Mouse (Mus musculus) G1E (cell line): ENCODE results near the gene Tsc1. TPM values are rescaled to one million over a fixed set of nuclear protein-coding genes. Genes with fewer than 3 reads are reported as not detected.
A peak's percentile ranks its signal among the peaks of the same experiment; 100 is the strongest.

Experiments used
- ATAC-seq: 2 replicates; pipeline ENCODE4 v1.8.0; 2016; ENCODE audit warnings: mild to moderate bottlenecking; ENCODE audit not compliant: insufficient number of reproducible peaks, poor library complexity, low FRiP score, severe bottlenecking; ENCODE audit errors: extremely low read depth
- DNase-seq: peaks from one replicate; pipeline ENCODE4 v3.0.0; 2012; ENCODE audit warnings: low spot score
- H3K27me3 ChIP-seq: 2 replicates; pipeline ENCODE4 v1.6.1; 2012; ENCODE audit warnings: mild to moderate bottlenecking, low read length, inconsistent platforms; ENCODE audit not compliant: insufficient read depth
- H3K36me3 ChIP-seq: replicated peaks from 2 replicates; pipeline ENCODE3; 2012; ENCODE audit warnings: mild to moderate bottlenecking, inconsistent platforms
- H3K4me1 ChIP-seq: 2 replicates; pipeline ENCODE4 v1.6.1; 2012; ENCODE audit warnings: low read depth, low read length, inconsistent platforms, mixed read lengths; ENCODE audit not compliant: insufficient read depth
- H3K4me3 ChIP-seq: 2 replicates; pipeline ENCODE4 v1.5.1; 2012; ENCODE audit warnings: low read depth, mild to moderate bottlenecking, inconsistent platforms, low read length, moderate library complexity, mixed read lengths
- H3K9me3 ChIP-seq: replicated peaks from 2 replicates; pipeline ENCODE4 v1.6.1; 2012; ENCODE audit warnings: inconsistent platforms
- CTCF ChIP-seq: IDR thresholded peaks from 2 replicates; pipeline ENCODE4 v1.5.1; 2012; ENCODE audit warnings: low read depth, low read length, inconsistent platforms, mixed read lengths
- GATA1 ChIP-seq: IDR thresholded peaks from 2 replicates; pipeline ENCODE4 v1.6.1; 2012; ENCODE audit warnings: borderline replicate concordance, low read length, inconsistent platforms, mixed read lengths
- GATA2 ChIP-seq: IDR thresholded peaks from 2 replicates; pipeline ENCODE4 v1.6.1; 2012; ENCODE audit warnings: low read depth, low read length, inconsistent platforms, borderline replicate concordance
- POLR2AphosphoS5 ChIP-seq: IDR thresholded peaks from 2 replicates; pipeline ENCODE4 v1.6.1; 2012; ENCODE audit warnings: low read depth, low read length, inconsistent platforms; ENCODE audit not compliant: insufficient replicate concordance
- TAL1 ChIP-seq: conservative IDR thresholded peaks from 2 replicates; pipeline ENCODE4 v1.6.1; 2012; ENCODE audit warnings: low read depth, low read length, inconsistent platforms, mixed read lengths
- polyA plus RNA-seq: library from polyadenylated mRNA; stranded (reverse); fragments of >175 nt; gene quantifications from 2 replicates; pipeline ENCODE4 v1.2.3, GENCODE M21; 2012
- total RNA-seq, 2 experiments: library from RNA; stranded (forward) in 1 of 2; stranded (reverse) in 1 of 2; fragments of 200-1000 nt in 1 of 2; fragments of >200 nt in 1 of 2; fragmentation: Nextera tagmentation in 1 of 2; gene quantifications; 2 replicates each; pipeline ENCODE4 v1.2.3; 2014 to 2017

Tsc1 gene
- total and polyA plus RNA-seq, 3 experiments = 5.8 to 35.7 (median 26.6) TPM

DNA sequence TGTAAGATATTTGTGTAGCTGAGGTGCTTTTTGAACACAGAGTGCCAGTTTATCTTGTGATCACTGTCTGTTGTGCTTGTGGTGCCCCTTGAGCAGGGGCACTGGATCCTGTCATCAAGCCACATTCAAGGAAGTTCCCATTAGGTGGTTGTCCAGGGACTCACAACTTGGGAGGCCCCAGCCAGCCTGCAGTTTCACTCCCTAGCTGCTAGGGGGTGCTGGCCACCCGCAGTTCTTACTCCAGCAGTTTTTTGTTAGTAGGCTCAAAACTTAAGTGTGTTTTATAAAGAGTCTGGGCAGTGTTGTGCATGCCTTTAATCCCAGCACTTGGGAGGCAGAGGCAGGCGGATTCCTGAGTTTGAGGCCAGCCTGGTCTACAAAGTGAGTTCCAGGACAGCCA lies 13.3 kb downstream of the Tsc1 start:
- ATAC-seq (no peak), DNase-seq (peak; percentile 15)
- Histone ChIP-seq H3K9me3 (no peaks in the 10 kb centered on the region), H3K4me3 (no peak overlapping the region), H3K4me1 (peaks cover 11% of the 10 kb centered on the region; the same call in 1 of the 2 replicates), H3K27me3 (no peaks in the 10 kb centered on the region), H3K36me3 (peaks cover 63% of the 10 kb centered on the region)
- TF ChIP-seq GATA2 (no peak), CTCF (peak; percentile 61)

GRCm38 (mm10) chr2:28656216-28656615 lies 15.2 kb downstream of the Tsc1 start:
- peaks cover 11% of the 10 kb centered on the region; the same call in 1 of the 2 replicates for H3K4me1 ChIP-seq
- H3K9me3 ChIP-seq = no peaks in the 10 kb centered on the region
- no peak for ATAC-seq
- no peak for DNase-seq
- TF ChIP-seq TAL1 (no peak), CTCF (no peak)
- no peak overlapping the region for H3K4me3 ChIP-seq
- peaks cover 76% of the 10 kb centered on the region for H3K36me3 ChIP-seq
- no peaks in the 10 kb centered on the region for H3K27me3 ChIP-seq

DNA sequence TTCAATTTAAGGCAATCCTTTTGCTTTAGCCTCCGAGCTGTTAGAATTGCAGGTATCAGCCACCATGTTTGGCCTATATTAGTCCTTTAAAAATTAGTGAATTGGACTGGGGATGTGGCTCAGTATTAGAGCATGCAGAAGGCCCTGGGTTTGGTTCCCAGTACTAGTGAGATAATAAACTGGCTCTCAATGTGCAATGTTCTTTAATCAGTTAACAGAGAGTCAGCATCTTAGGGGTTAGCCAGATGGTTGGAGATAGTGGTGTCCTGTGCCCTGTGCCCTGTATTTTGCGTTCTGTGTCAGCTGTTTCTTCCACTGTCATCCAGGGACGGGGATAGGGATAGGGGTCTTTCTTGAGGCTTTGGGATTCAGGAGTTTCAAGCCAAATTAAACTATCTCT lies 21.9 kb downstream of the Tsc1 start:
- no peak for DNase-seq
- Histone ChIP-seq H3K27me3 (no peaks in the 10 kb centered on the region), H3K4me3 (no peak overlapping the region), H3K9me3 (no peaks in the 10 kb centered on the region), H3K36me3 (peaks cover 97% of the 10 kb centered on the region), H3K4me1 (no peaks in the 10 kb centered on the region)
- TF ChIP-seq TAL1 (no peak), POLR2AphosphoS5 (no peak), CTCF (no peak), GATA2 (no peak), GATA1 (no peak)
- no peak for ATAC-seq

DNA sequence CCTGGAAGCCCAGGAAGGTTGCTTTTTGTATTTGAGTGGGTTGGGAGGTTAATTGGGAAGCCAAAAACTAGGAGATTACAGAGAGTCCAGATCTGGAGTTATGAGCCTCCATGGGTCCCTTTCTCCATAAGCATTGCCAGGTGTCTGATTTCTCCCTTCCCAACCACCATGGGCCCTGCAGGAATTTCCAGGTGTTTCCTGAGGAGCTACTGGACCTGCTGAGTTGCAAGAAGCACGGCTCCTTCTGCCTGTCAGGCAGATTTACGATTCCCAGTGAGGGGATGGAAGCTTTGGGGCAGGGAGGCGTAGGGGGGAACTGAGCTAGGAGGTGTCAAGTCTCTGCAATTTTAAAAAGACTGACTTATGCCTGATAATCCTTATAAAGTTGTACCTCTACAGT lies 24.8 kb downstream of the Tsc1 start:
- H3K36me3 ChIP-seq = peaks cover 99% of the 10 kb centered on the region
- no peaks in the 10 kb centered on the region for H3K9me3 ChIP-seq
- ATAC-seq (no peak), DNase-seq (no peak)
- no peak overlapping the region for H3K4me3 ChIP-seq
- no peaks in the 10 kb centered on the region for H3K4me1 ChIP-seq
- H3K27me3 ChIP-seq = no peaks in the 10 kb centered on the region
- no peak for TF ChIP-seq TAL1
- TF ChIP-seq POLR2AphosphoS5 = no peak
- TF ChIP-seq GATA2 = no peak
- no peak for TF ChIP-seq CTCF
- no peak for TF ChIP-seq GATA1

- DNase-seq = no peak
- TF ChIP-seq GATA2 (no peak), CTCF (no peak), POLR2AphosphoS5 (no peak), TAL1 (no peak), GATA1 (no peak)
- Histone ChIP-seq H3K27me3 (no peaks in the 10 kb centered on the region), H3K4me1 (no peaks in the 10 kb centered on the region), H3K4me3 (no peak overlapping the region), H3K9me3 (no peaks in the 10 kb centered on the region), H3K36me3 (peaks cover 97% of the 10 kb centered on the region)
- ATAC-seq = no peak
Measured at GRCm38 (mm10) chr2:28671438-28671837, 30.4 kb downstream of the Tsc1 start.

DNA sequence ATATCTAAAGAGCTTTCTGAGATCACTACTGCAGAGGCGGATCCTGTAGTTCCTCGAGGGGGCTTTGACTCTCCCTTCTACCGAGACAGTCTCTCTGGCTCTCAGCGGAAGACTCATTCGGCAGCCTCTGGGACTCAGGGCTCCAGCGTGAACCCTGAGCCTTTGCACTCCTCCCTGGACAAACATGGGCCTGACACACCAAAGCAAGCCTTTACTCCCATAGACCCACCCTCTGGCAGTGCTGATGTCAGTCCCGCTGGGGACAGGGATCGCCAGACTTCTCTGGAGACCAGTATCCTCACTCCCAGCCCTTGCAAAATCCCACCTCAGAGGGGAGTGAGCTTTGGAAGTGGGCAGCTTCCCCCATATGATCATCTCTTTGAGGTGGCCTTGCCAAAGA lies 35.0 kb downstream of the Tsc1 start:
- Histone ChIP-seq H3K27me3 (no peaks in the 10 kb centered on the region), H3K36me3 (peaks cover 93% of the 10 kb centered on the region), H3K4me3 (no peak overlapping the region), H3K4me1 (no peaks in the 10 kb centered on the region), H3K9me3 (no peaks in the 10 kb centered on the region)
- ATAC-seq = no peak
- TF ChIP-seq GATA2 (no peak), POLR2AphosphoS5 (no peak), CTCF (no peak), TAL1 (no peak), GATA1 (no peak)
- no peak for DNase-seq

DNA sequence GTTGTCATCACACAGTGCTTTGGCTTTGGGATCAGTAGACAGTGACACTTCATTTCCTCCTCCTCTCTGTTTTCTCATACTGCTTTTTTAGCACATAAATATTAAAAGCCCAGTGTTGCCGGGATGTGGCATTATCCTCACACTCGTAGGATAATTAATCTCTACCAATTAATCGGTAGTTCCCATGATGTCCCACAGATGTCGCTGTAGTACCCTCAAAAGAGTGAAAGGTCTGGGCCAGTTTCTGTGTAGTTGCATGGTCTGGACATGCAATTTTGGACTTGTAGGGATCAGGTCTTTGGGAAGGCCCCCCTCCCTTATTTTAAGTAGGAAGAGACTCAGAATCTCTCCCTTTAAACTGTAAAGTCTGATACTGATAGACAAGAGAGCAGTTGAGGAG lies 39.7 kb downstream of the Tsc1 start:
- Histone ChIP-seq H3K4me3 (no peak overlapping the region), H3K4me1 (no peaks in the 10 kb centered on the region), H3K9me3 (no peaks in the 10 kb centered on the region), H3K27me3 (no peaks in the 10 kb centered on the region), H3K36me3 (peaks cover 94% of the 10 kb centered on the region)
- DNase-seq = peak; percentile 25
- ATAC-seq = no peak
- TF ChIP-seq GATA2 (no peak), CTCF (peak; percentile 57), POLR2AphosphoS5 (no peak), GATA1 (no peak), TAL1 (no peak)
